Comparison of ENCODE assay signal across 20 mouse cellular contexts in genomic region chr4:139452944-139453700, GRCm38 (mm10).
DNase-seq lines count a peak whose midpoint lies in the region; TF ChIP-seq lines count a peak whose summit lies in the region.
"Had no signal": no experiment of that assay in that cellular context is flagged by ENCODE, and none has a peak within 500 bp of the region (broad histone marks: within the 10 kb centered on the region; RNA-seq: fewer than 3 reads in every experiment).

No protein-coding gene starts in this region.

- DNase-seq in brain, adult 2 months (ENCODE audit: low read depth, low spot score), result peak; percentile 84
- peak; percentile 79 for DNase-seq in cerebellum, adult 11-12 months
- peak; percentile 64 for DNase-seq in cerebellum, adult 8-10 months
- DNase-seq in cerebellum, postnatal 14 days, result peak; percentile 32 to 48
- no peak for DNase-seq in heart, adult 2 months
- DNase-seq in left cerebral cortex, adult 2 months (ENCODE audit: extremely low spot score in 1 of 2, low spot score in 2 of 2), result no peak
- DNase-seq in right cerebral cortex, postnatal 4 days, result no peak
- DNase-seq in embryo, embryonic 10 days (ENCODE audit: low spot score), result no peak
- DNase-seq: adrenal gland, adult 2 months; adrenal gland, postnatal 14 days; gastrocnemius, postnatal 25 days; heart, postnatal 14 days; heart, postnatal 4 days; kidney, adult 2 months had no signal

- no peaks in the 10 kb centered on the region for H3K79me2 ChIP-seq in heart, adult 2 months (replicated peaks; ENCODE audit: control insufficient read depth, insufficient read depth, low read length)

- no peak for TF ChIP-seq CTCF in heart, adult 2 months (IDR thresholded peaks at IDR 0.05)
- no peak for TF ChIP-seq CTCF in left cerebral cortex, adult 2 months (IDR thresholded peaks at IDR 0.05)

- H3K4me3 ChIP-seq in heart, adult 2 months, result no peak overlapping the region
- no peak overlapping the region for H3K4me3 ChIP-seq in left cerebral cortex, adult 2 months
- H3K4me3 ChIP-seq: embryonic facial prominence, embryonic 12.5 days; embryonic facial prominence, embryonic 15.5 days; forebrain, embryonic 15.5 days; heart, embryonic 10.5 days; heart, embryonic 13.5 days; hindbrain, embryonic 15.5 days had no signal

- no peaks in the 10 kb centered on the region for H3K27me3 ChIP-seq in heart, adult 2 months (ENCODE audit: control insufficient read depth, insufficient read depth, low read length)
- H3K27me3 ChIP-seq: embryonic facial prominence, embryonic 12.5 days; embryonic facial prominence, embryonic 15.5 days; forebrain, embryonic 15.5 days; heart, embryonic 13.5 days; hindbrain, embryonic 15.5 days had no signal

- no peak for TF ChIP-seq POLR2A in heart, adult 2 months (IDR thresholded peaks at IDR 0.05; ENCODE audit: insufficient read depth, low read depth, low read length)

- intact Hi-C loops in heart, adult 2 months (cut with DNase I), result no loop called here
- intact Hi-C loops in left cerebral cortex, adult 2 months (cut with DNase I), result no loop called here

- no peak overlapping the region for H3K27ac ChIP-seq in heart, adult 2 months
- H3K27ac ChIP-seq in left cerebral cortex, adult 2 months, result no peak overlapping the region
- H3K27ac ChIP-seq: embryonic facial prominence, embryonic 12.5 days; embryonic facial prominence, embryonic 15.5 days; forebrain, embryonic 15.5 days; heart, embryonic 10.5 days; heart, embryonic 13.5 days; hindbrain, embryonic 15.5 days had no signal

- H3K36me3 ChIP-seq in heart, adult 2 months (ENCODE audit: control insufficient read depth, insufficient read depth, low read length), result no peaks in the 10 kb centered on the region

- 89% methylated on average over 8 of the region's 8 CpGs for WGBS in heart, adult 2 months

- no peak for TF ChIP-seq EP300 in heart, adult 2 months (IDR thresholded peaks at IDR 0.05; ENCODE audit: insufficient read depth, low read depth, low read length)

- H3K9ac ChIP-seq in heart, adult 2 months (ENCODE audit: low read depth, low read length), result no peak overlapping the region
- H3K9ac ChIP-seq: embryonic facial prominence, embryonic 12.5 days; embryonic facial prominence, embryonic 15.5 days; forebrain, embryonic 15.5 days; heart, embryonic 13.5 days; hindbrain, embryonic 15.5 days had no signal

- no peaks in the 10 kb centered on the region for H3K4me1 ChIP-seq in heart, adult 2 months (ENCODE audit: control insufficient read depth, insufficient read depth, low read length)
- H3K4me1 ChIP-seq: embryonic facial prominence, embryonic 12.5 days; embryonic facial prominence, embryonic 15.5 days; forebrain, embryonic 15.5 days; hindbrain, embryonic 15.5 days had no signal

Comparison
In these comparisons a context has a peak if more than half of its experiments do, and no peak if none do; other contexts are left out.
1. DNase-seq: peak in brain, adult 2 months (single experiment), cerebellum, adult 11-12 months (single experiment), cerebellum, adult 8-10 months (single experiment) and cerebellum, postnatal 14 days (2 of 2); none in heart, adult 2 months (0 of 2), left cerebral cortex, adult 2 months (0 of 2), right cerebral cortex, postnatal 4 days (single experiment) and embryo, embryonic 10 days (single experiment).